Mouse (Mus musculus) common myeloid progenitor, adult 5-6 weeks (primary cell): ENCODE measurements at regions not wholly inside any gene's neighbourhood (a gene's known extent, or its start where the extent isn't known, plus 50 kb on each side); places are given as distances from the start of the nearest gene placed in this dataset.
A peak's percentile ranks its signal among the peaks of the same experiment; 100 is the strongest.

Experiments
- ATAC-seq: replicated peaks from 2 replicates; pipeline ENCODE4 v1.8.0; 2016; ENCODE audit warnings: low read depth, mild to moderate bottlenecking, moderate TSS enrichment, inconsistent platforms; ENCODE audit not compliant: poor library complexity, severe bottlenecking

DNA sequence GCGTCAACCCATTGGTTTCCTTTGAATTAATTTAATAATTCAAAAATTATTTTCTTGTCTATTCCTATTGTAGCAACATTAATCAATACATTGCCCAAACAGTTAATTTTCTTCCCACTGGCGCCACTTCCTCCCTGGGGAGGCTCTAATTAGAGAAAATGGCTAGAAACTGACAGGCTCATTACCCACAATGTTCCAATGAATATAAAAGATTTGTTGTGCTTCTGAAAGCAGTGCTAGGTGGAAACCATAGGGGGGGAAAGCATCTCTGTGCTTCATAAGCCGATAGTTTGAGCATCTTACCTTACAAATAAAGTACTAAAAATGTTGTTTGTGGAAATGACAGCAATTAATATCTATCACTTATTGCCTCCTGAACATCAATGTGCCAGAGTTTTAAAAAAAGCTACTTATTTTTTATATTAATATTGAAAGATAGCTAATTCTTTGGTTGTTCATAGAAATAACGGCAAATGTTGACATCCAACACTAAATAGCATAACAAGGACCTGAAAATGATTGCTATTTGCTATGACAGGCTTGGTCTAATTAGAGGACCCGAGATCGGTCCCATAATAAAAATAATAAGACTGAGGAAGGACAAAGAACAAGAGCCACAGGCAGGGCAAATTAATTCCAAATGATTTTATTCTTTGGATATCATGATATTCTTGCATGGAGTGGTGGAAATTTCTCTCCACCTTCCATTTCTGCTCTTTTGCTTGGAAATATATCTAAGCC is 259.0 kb upstream of the Gm5415 start:
- no peak for ATAC-seq

DNA sequence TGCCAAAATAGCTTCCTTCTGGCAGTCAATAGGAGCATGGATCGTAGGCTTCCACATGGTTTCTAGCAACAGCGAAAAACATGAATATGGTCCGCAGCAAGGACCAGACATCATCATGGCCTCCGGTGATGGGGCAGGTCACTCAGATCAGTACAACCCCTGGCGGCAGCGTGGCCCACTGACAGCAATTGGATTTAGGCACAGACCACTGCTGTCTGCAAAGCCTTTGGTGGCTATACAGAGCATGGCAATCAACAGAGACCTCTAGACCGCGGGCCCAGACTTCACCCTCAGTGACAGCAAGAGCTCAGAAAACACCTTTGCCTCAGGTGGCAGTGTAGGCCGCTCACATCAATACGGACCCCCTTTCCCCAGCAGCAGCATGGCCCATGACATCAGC is 225.1 kb upstream of the Gm5415 start:
- no peak for ATAC-seq

DNA sequence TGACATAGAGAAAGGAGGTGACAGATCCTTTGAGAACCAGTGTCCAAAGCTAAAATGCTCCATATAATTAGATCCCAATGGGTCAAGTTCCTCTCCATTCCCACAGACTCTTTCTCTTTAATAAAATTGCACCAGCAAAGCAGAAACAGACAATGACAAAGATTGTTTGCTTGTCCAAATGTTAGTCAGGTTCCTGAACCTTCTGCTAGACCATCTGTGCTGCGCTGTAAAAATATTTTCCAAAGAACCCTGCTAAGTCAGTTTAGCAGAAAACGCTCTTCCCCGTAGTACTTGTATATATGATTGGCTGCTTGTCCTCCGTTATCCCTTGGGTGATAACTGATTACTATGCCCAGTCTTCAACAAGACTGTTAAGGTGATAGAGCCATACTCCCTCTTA is 221.0 kb upstream of the Gm5415 start:
- no peak for ATAC-seq

GRCm38 (mm10) chr1:32748191-32748590 is 201.1 kb upstream of the Gm5415 start:
- 0 out of 2 replicates have a peak, but pooled peaks have one; percentile 43 for ATAC-seq

- peak; percentile 91 for ATAC-seq
Observed at GRCm38 (mm10) chr1:32746288-32746687, 199.2 kb upstream of the Gm5415 start.
